Mouse (Mus musculus): ENCODE data around the gene Vps37c.

The Vps37c gene

DNA sequence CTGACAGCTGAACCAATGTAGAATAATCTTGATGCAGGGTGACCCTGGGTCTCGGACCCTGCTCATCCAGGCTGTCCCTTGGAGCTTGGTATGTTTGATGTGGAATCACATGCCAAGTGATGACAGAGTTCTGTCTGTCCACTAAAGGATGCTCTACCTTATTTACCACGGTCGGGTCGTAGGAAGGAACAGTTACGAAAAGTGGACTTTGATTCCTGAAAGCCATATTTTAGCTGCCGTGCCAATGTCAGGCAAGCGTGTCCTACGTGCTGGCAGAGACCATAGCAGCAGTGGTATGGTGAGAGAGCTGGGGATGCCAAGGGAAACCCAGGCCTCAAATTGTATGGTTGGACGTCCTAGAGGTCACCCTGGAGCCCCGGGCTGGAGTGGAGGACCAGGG lies 25.0 kb downstream of the Vps37c start:
- DNase-seq (ENCODE audit: low read depth, low spot score), result no peak

DNA sequence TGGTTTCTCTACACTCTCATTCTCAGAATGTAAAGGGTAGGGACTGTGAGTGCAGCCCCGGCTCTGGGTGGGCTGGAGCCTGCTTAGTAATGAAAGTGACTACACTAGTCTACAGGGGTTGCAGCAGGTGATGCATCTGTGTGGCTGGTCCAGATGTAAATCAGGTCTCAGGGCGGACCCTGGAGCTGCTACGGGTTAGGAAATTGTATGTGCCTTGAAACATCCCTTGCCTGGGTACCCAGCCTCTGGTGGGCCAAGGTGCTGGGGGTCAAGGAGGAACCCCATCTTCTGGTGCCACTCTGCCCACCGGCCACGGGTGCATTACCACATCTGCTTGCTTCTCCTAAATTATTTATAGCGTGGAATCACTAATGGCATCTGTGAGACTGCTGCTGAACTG lies 25.6 kb downstream of the Vps37c start:
- DNase-seq (ENCODE audit: low read depth, low spot score), result no peak

DNA sequence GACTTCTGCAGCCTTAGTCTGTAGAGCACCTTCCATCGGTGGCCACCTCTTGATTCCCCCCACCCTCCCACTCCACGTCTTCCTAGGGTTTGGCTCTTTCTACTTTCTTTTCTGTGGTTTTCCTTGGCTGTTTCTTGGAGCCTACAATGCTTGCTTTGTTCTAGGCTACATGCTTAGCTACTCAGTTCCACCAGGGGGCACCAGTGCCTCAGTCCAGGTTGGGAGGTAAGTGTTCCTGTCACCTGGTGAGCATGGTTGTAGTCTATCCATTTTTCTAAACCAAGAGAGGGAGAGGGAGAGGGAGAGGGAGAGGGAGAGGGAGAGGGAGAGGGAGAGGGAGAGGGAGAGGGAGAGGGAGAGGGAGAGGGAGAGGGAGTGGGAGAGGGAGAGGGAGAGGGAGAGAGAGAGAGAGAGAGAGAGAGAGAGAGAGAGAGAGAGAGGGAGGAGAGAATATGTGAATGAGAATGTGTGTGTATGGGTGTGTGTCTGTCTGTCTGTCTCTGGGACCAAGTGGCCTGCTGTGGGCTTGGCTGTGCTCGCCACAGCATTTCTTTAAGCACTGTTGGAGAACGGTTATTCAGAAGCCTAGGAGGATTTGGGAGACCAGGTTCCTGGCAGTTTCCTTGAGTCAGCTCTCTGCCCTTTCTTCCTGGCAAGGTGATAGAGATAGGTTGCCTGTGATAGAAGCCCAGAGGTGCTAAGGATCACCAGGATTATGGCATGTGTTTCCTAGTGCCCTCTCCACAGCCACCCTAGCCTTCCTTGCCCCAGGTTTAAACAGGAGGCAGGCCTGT lies 26.3 kb downstream of the Vps37c start:
- DNase-seq (ENCODE audit: low read depth, low spot score), result no peak

DNA sequence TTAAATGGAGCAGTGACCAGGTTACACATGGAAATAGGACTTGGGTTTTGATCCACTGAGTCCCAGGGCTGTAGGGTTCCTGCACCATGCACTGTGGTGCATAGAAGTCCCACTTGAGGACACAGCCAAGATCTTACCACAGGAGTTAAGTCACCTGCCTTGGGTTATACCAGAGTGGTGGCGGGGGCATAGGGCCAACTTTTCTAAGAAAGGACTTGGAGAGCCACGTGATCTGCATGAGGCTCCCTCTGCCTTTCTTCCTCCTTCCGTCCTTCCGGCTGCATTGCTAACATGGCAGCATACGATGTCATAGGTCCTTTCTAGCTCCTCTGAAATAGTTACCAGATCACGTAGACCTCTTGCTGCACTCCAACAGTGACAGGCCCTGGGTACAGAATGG lies 26.9 kb downstream of the Vps37c start:
- DNase-seq (ENCODE audit: low read depth, low spot score), result no peak

DNA sequence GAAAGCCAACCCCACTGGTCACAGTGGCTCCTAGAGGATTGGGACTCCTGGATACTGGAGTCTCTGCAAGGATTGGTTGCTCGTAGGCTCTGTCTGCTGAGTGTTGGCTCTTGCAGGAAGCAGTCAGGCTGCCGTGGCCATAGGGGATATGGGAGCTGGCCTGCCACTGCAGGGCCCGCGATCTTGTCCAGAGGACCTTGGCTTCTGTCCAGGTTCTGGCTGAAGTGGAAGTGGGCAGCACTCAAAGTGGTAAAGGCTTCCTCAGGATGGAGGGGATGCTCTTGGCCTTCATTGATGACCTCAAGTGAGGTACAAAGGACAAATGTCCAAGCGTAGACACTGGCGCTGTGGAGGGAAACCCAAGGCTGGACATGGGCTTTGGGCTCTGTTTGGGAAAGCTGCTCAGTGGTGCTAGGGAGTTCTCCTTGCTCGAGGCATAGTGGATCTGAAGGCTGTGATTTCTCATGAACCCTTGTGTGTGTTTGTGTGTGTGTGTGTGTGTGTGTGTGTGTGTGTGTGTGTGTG lies 29.8 kb downstream of the Vps37c start:
- no peak for DNase-seq (ENCODE audit: low read depth, low spot score)

DNA sequence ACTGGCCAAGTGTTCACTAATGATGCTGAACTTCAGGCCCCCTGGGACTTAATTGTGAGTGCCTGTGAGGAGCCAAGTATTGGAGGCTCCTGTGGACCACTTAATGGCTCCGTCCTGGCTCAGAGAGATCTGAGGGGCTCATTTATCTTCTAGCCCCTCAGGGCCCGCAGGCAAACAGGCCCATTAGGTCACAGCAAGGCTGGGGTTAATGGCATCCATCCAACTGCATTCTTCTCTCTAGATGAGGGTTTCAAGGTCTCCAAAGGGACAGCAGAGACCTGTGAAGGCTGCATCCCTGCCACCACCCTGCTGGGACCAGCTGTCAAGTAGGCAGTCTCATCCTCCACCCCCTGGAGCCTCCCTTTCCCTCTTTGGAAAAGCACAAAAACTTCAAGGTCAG lies 31.2 kb downstream of the Vps37c start:
- DNase-seq (ENCODE audit: low read depth, low spot score), result no peak

DNA sequence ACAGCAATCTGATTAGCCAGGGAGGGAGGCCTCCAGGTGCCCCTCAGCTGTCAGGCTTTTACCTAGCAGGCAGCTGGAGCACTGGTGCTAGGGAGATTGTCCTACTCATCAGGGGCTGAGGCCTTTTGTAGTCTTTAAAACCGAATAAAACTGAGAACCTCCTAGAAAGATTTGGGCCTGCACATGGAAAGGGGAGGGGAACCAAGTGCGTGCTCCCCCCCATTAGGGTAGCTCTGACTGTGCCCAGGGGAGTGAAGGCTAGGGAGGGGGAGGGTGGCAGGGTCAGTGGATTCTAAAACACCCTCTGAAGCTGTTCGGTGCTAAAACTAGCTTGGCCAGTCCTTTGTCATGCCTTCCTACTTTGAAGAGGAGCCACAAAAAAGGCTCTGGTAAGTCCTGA lies 32.0 kb downstream of the Vps37c start:
- no peak for DNase-seq (ENCODE audit: low read depth, low spot score)

DNA sequence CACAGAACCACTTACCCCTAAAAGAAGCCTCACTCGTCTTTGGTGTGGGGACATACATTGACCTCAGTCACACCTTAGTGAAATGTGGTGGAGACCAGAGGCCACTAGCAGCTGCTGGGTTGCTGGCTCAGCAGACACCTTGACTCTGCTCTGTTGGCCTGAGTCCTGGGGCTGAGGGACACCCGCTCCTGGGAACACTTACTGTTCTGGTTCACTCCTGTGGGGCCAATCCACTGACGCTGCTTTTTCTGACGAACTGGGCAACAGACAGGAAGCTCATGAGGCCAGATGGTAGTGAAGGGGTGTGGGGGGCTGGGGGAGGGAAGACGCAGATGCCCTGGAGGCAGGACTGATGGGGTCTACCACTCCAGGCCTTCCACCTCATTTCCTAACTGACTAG lies 32.5 kb downstream of the Vps37c start:
- DNase-seq (ENCODE audit: low read depth, low spot score), result no peak

DNA sequence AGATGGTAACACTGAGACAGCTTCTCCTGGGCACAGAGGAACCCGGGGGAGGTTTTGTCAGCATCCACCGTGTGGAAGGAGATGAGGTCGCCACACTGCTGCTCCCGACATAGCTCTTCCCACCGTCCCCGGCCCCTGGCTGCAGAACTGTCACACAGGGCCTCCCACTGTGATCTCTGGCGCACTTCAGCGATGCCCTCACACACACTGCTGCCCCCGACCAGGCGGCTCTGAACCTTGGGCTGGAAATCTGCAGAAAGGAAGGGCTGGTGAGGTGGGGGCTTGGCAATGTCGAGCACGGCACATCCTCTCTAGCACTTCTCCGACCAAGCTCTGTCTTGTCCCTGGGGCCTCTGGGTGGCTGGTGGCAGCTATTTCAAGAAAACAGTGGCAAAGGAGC lies 34.5 kb downstream of the Vps37c start:
- DNase-seq (ENCODE audit: low read depth, low spot score), result no peak

DNA sequence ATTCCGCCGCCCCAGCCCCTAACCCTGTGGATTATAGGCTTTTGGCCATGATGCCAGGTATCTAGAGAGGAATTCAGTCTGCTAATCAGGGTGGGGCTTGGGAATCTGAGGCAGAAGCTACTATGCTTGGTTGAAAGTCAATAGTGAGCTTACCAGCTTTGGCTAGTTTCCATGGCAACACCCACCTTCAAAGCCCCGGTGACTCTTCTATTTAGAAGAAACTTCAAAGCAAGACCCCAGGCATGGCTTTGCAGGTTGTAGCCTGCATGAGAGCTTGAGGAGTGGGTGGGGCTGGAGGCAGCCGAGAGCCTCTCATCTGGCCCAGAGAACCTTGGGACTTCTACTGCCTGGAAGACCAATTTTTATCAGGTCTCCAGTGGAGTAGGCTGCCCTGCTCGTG lies 35.1 kb downstream of the Vps37c start:
- no peak for DNase-seq (ENCODE audit: low read depth, low spot score)

DNA sequence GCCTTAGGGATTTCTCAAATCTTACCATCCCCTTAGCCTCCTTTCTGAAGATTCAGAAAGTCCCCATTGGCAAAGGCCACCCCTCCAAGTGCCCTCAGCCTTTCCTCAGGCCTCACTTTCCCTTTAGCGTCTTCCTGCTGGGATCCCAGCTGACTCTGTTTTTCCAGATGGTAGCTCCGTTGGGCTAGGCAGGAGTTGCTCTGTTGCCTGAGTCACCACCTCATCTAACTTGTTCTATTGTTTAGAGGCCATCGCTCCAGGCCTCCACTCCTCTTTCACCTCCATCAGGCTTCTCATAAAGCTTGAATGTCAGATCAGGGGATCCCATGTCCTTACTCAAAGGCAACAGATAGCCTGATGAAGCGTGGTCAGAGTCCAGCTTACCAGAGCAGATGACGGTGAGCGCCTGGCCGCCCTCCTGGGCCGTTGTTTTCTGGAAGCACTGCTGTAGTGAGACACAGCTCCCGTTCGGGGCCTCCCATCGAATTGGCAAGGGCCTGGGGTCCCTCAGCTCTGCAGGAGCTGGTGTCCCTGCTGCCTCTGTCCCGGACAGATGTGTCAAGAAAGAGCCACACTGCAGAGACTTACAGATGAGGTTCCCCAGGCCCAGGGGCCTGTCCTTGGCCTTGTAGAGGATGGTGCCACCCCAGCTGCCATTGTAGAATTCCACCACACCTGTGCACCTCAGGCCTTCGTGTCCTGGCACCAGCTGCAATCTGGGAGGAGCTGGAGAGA lies 36.3 kb downstream of the Vps37c start:
- no peak for DNase-seq (ENCODE audit: low read depth, low spot score)

DNA sequence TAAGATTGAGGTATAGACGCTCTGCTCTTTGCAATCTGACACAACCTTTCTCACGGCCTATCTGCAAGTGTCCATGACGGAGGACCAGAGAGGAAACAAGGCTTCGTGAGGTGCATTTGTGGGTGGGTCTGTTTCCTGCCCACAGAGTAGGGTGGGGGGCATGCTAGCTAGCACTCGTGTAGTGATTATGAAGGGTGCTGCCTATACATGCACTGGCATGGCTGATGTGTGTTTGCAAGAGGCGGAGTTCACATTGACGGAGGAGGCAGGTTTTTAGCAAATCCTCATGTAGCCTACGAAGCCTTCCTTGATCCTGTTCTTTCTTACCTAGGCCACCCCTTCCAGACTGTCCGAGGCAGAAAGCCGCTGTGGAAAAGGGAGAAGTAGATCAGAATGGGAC lies 41.4 kb downstream of the Vps37c start:
- DNase-seq (ENCODE audit: low read depth, low spot score), result no peak

DNA sequence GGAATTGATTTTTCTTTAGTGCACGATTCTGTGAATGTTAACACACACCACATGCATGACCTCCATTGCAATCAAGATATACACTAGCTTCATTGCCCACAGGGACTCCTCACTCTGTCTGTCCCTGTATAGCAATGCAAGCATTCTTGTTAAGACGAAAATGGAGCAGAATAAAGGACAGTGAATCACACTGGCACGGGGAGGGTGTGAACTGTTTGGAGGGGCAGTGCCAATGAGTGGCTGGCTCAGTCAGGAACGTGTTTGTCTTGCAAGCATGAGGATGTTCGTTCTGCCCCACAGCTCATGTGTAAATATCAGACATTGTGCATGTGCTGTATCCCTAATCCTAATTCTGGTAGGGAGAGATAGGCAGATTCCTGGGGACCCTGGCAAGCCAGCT lies 41.9 kb downstream of the Vps37c start:
- no peak for DNase-seq (ENCODE audit: low read depth, low spot score)

DNA sequence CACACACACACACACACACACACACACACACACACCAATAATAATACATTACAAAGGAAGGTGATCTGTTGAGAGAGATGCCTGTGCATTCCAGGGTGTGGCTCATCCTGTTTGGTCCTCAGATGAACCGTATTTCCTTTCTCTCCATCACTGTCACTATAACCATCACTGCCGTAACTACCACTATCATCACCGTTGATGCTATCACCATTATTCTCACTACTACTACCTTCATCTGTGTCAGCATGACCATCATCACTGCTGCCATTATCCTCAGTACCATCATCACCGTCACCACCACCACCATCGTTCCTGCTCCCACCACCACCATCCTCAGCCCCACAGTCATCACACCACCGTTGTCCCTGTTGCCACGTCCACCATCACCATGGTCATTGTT lies 43.4 kb downstream of the Vps37c start:
- no peak for DNase-seq (ENCODE audit: low read depth, low spot score)

DNA sequence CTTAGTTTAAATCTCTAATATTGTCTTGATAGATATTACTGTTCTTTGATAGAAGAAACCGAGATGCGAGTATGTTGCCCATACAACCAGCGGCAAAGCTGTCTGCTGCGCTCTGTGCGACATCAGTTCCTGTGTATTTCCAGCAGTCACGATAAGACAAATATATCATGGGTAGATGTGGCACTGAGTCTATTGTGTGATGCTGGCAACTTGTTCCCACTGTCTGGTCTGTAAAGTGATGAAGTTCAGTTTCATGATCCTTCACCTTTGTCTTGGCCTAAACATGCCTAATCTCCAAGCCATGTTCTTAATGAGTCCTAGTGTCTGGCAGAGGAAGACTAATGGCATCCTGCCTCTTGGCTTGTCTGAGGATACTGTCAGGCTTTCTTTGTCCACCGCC lies 44.2 kb downstream of the Vps37c start:
- DNase-seq (ENCODE audit: low read depth, low spot score), result no peak

DNA sequence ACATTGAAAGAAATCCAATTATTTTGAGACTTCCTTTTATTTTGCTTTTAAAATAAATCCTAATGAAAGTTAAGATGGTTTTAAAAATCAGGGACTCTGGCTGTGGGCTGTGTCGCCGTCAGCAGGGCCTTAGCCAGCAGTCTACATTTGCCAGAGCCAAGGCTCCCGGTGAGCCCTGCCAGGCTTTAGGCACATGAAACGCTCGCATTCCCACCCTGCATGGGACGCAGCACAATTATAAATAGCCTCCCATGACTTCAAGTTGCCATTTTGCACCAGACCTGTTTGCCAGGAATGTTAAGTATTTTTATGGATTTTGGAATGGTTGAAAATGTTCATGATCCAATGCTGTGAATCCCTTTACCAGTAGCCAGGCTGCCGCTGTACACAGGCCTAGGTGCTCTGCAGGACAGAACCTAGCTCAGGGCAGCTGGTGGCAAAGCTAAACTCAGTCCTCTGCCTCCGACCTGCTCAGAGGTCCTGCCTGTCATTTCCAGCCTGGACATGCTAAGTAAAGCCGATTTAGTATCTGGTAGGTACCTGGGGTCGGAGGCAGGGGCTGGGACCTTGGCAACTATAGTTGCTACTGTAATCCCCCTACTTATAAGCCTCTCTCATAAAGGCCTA lies 45.1 kb downstream of the Vps37c start:
- no peak for DNase-seq (ENCODE audit: low read depth, low spot score)

DNA sequence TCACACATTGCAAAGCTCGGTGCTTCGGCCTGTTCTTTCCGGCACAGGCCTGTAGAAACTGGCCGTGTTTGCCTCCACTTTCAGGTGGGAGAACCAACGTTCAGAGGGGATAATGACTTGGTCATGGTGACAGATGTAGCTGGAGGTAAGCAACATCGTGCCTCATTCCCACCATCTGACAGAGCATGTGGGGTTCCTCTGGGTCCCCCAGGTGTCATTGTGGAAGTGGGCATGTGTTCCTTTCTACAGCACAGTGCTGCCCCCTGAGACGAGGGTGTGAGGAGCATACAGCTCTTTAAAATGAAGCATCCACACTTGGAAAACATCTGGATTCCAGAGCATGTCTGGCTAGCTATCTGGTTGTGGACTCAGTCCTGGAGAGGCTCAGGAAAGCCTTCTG lies 46.0 kb downstream of the Vps37c start:
- no peak for DNase-seq (ENCODE audit: low read depth, low spot score)

DNA sequence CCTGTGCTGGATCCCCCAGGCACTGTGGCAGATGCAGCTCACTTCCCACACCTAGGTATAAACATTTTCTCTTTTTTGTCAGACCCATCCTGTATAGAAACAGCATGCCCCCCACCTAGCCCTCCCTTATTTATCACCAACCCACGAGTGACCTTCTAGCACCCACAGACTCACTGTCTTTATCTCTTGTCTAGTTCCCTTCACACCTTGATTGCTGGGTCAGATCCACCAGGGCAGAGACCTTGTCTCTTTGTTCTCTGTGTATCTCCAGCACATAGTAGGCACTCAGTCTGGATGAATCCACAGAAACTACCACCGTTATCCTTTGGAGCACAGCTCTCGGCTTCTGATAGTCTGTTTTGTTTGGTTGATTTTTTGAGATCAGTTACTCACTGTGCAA lies 46.5 kb downstream of the Vps37c start:
- no peak for DNase-seq (ENCODE audit: low read depth, low spot score)

DNA sequence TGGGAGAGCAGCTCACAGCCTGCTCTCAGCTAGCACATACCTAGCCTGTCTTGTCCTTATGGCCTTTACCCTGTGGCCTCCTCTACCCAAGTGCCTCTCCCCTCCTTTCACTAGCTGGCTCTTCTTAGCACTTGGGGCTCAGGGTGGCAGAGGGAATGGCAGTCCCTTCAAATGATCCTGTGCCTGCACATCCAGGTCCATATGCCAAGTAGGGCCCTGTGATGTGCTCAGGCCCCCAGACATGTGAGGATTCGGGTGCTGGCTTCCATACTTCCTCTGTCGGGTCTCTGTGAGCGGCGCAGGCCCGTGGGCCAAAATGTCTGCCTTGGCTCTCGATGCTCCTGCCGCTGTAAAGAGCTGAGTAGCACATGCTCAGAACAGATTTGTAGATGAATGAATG lies 47.3 kb downstream of the Vps37c start:
- no peak for DNase-seq (ENCODE audit: low read depth, low spot score)

DNA sequence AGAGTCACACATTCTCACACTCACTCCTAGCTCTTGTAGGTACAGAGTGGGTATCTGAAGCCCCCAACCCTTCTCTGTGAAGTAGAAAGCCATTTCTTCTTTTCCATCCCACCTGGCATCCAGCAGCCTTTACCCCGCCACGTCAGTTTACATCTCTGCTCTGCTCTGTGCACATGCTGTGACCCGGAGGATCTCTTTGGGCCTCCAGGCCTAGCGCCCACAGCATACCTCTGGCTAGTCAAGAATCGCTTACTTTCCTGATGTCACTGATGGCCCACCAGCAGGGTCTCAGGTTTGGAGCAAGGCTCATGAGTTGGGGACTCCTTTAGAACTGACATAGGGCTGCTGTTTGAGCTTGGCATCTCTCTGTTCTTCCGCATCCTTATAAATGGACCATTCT lies 49.5 kb downstream of the Vps37c start:
- DNase-seq (ENCODE audit: low read depth, low spot score), result no peak

DNA sequence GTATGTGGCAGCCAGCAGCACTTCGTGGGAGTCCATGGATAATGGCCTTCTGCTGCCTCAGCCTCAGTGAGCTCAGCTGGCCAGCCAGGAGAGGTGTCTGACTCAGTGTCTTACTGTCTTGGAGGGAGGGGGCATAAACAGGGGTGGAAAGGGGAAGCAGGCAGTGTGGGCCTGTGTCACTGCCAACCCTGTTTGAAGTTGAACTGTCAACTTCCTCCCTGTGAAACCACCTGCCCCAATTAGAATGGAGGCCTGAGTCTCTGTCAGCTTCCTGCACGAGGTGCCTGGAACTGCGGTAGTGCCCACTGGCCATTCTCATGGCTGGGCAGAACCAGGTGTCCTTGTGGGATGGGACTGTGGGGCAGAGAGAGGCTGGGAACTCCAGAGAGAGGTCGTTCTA lies 50.3 kb downstream of the Vps37c start, which contains the start of gene Cd5:
Gene Cd5 (minus strand): TSS at position 192 of the 400 bp plus-strand sequence.
- no peak for DNase-seq (ENCODE audit: low read depth, low spot score)

DNA sequence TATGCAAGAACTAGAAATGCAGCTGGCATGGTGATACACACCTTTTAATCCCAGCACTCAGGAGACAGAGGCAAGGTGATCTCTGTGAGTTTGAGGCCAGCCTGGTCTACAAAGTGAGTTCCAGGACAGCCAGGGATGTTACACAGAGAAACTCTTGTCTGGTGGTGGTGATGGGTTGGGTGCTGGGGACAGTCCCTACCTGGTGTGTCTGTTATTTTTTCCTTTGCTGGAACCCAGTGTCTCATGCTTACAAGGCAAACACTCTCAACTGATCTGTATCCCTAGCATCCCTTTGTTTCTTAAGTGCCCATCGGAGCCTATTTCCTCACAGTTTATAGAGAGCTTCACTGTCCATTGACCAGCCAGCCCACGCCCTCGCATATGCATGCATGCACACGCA lies 51.4 kb downstream of the Vps37c start:
- DNase-seq (ENCODE audit: low read depth, low spot score), result no peak
